Mouse (Mus musculus) kidney, adult 2 months (tissue): ENCODE measurements around the gene Tbx6.

ENCODE experiments used
- CTCF ChIP-seq: fragments of 200-500 bp; conservative IDR thresholded peaks from 2 replicates; pipeline ENCODE4 v1.5.1; 2011; ENCODE audit warnings: low read depth, mild to moderate bottlenecking, control low read depth, low read length, moderate library complexity, mixed read lengths; ENCODE audit not compliant: insufficient read depth, insufficient read length
- POLR2A ChIP-seq: fragments of 200-500 bp; IDR thresholded peaks from one replicate; pipeline ENCODE4 v1.6.1; 2011; ENCODE audit warnings: low read depth, low read length, control low read depth

- TF ChIP-seq POLR2A (no peak), CTCF (no peak)
These were observed 16.3 kb downstream of the Tbx6 start, which contains the start of gene Fam57b for GRCm38 (mm10) chr7:126797411-126798126.
